Mouse (Mus musculus) megakaryocyte-erythroid progenitor cell, adult 5-6 weeks (primary cell): Measurements from ENCODE around the gene Cyfip1. TPM values are rescaled to one million over a fixed set of nuclear protein-coding genes. Genes with fewer than 3 reads are reported as not detected.
"Not testable (repeated sequence)": the region's sequence is repeated elsewhere in the genome, so short reads cannot be mapped to it uniquely, and the experiment has no call there.

Source experiments
- ATAC-seq: replicated peaks from 2 replicates; pipeline ENCODE4 v1.8.0; 2016; ENCODE audit warnings: mild to moderate bottlenecking, inconsistent platforms; ENCODE audit not compliant: severe bottlenecking, poor library complexity, low FRiP score, low TSS enrichment
- total RNA-seq, 2 experiments: library from RNA; stranded (forward) in 1 of 2; stranded (reverse) in 1 of 2; fragments of 200-1000, 215-1000 nt in 1 of 2; fragments of >200 nt in 1 of 2; fragmentation: Nextera tagmentation in 1 of 2; gene quantifications; 2 replicates each; pipeline ENCODE4 v1.2.3; 2014 to 2017

Gene Cyfip1
- total RNA-seq, 2 experiments from 2014 or later, result 20.4 to 21.4 TPM

DNA sequence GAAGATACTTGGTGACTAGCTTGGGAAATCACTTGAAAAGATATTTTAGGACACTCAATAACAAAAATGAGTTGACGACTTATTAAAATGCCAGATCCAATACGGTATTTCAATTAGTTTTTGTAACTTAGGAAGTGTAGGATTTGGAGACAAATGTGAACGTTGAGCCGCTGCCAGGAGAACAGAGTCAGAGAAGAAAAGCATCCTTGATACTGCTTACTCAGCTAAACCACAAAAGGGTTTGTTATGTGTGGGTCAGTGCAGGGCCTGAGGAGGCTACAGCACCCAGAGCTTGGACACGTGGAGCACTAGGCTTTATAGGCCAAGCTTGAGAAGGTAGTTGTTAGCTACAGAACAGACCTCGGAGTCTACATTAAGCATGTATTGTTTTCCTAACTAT lies 18.4 kb downstream of the Cyfip1 start:
- no peak for ATAC-seq

DNA sequence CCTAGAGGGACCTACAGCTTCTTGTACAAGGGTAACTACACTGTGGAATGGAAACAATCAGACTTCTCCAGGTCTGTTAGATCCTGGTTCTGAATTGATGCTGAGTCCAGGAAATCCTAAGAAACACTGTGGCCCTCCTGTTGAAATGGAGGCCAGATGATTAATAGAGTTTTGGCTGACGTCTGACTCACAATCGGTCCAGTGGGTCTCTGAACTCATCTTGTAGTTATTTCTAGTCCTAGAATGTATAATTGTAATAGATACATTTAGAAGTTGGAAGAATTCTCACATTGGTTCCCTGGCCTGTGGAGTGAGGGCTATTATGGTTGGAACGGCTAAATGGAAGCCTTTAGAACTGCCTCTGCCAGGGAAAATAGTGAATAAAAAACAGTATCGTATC lies 19.6 kb downstream of the Cyfip1 start:
- no peak for ATAC-seq

DNA sequence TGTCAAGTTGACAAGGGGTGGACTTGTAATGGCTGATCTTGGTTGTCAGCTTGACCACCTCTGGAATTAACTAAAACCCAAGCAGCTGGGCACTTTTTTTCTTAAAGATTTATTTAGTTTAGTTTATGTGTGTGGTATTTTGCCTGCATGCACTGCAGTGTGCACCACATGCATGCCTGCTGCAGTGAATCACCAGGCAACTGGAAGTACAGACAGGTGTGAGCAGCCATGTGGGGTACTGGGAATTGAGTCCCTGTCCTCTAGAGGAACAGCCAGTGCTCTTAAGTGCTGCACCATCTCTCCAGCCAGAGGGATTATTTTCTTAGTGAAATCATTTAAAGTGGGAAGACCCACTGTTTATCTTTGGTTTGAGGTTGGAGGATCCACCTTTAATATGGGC lies 23.5 kb downstream of the Cyfip1 start:
- ATAC-seq, result no peak

DNA sequence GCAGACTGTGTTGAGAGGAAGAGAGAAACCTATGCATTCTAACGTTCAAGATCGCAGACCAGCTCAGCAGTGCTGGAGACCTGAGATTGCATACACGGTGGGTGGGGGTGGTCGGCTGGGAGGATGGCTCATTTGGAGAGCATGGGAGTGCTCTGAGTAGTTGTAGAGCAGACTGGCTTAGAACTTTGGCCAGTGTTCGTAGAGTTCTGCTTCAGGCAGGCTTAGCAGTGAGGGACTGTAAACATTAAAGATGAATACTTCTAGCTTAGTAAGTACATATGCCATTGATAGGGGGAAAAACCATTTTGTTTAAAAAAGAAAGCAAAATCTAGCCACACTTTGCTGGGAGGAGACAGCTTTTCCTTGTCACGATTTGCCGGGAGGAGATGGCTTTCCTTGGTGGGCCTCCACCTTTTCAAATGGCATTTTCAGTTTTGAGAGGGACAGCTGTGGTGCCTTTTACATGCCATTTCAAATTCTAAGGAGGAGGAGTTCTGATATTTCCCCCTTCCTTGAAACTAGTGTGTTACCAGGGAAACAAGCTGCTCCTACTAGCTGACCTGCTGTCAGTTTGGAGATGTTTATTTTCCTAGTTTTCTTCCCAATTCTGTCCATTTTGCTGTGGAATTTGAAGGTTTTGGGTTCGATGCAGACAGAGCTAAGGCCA lies 24.3 kb downstream of the Cyfip1 start:
- no peak for ATAC-seq

DNA sequence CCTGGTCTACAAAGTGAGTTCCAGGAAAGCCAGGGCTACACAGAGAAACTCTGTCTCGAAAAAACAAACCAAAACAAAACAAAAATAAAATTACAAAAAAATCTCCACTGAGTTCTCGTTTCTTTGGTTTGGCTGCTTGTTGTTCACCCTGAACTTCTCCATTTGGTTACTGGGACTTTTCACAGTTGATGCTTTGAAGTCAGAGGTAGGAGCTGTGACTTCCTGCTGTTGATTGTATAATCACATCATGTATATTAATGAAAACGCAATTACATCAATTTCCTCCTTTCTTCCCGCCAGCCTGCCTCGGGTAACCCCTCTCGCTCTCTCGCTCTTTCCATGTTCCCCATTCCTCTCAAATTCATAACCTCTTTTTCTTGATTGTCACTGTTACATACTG lies 26.7 kb downstream of the Cyfip1 start:
- ATAC-seq, result no peak

DNA sequence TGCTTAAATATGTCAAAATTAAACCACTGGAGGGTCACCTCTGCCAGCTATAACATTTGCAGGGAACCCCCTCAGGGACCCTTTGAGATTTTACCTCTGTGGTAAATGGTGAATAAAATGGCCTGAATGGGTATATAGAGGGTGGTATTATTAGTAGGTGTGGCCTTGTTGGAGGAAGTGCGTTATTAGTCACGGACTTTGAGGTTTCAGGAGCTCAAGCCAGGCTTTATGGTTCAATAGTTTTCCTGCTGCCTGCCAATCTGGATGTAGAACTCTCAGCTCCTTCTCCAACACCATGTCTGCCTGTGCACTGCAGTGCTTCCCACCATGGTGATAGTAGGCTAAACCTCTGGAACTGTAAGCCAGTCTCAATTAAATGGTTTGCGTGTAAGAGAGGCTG lies 27.7 kb downstream of the Cyfip1 start:
- ATAC-seq, result no peak

DNA sequence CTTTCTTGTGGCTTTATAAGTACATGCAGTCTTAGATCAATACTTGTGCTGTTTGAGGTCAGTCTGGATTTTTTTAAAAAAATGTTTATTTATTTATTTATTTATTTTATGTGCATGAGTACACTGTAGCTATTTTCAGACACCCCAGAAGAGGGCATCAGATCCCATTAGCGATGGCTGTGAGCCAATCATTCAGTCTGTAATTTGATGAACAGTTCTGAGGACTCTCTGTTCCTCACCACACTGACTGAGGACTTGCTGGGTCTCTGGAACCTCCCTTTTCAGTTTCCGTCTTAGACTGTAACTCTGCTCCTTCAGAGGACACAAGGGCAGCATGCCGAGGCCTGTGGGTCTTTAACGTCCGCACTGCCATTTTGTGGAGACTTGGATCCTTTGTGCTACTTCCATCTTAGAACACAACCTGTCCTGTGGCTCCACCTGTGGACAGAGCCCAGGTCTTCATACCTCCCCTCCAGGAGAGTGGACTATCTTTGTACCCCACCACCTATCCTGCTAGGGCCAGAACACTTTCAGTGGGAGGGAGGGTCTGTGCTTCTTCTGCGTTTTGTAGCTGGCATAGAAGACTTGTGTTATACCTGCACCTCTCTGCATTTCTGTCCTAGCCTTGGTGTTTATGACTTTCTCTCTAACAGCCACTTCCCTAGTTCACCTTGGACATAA lies 28.9 kb downstream of the Cyfip1 start:
- 0 out of 2 replicates have a peak, but pooled peaks have one; percentile 10 for ATAC-seq

DNA sequence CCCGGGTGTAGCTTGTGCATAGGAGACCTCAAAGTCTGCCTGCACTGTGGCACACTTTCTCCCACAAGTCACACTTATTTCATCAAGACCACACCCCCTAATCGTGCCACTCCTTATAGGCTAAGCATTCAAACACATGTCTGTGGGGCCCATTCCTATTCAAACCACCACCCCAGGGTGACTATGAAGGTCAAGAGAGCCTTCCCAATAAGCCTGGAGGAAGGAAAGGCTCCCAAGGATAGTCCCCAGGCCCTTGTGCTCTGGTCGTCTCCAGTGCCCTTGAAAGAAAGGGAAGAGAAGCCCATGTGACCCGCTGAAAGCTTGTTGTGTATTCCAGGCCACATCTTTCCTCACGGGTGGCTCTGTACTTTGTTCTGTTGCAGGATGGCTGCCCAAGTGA lies 29.9 kb downstream of the Cyfip1 start:
- no peak for ATAC-seq

DNA sequence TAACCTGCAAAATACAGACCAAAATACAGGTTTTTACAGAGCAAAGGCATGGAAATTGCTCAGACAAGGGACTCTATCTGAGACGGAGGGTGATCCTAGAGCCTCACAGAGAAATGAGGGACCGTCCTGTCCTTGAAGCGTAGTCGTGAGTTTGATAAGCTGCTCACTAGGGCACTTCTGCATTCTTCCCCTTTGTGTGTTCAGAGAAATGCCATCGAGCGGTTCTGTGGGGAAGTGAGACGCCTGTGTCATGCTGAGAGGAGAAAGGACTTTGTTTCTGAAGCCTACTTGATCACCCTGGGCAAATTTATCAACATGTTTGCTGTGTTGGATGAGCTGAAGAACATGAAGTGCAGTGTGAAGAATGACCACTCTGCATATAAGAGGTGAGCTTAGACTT lies 33.2 kb downstream of the Cyfip1 start:
- ATAC-seq, result no peak

DNA sequence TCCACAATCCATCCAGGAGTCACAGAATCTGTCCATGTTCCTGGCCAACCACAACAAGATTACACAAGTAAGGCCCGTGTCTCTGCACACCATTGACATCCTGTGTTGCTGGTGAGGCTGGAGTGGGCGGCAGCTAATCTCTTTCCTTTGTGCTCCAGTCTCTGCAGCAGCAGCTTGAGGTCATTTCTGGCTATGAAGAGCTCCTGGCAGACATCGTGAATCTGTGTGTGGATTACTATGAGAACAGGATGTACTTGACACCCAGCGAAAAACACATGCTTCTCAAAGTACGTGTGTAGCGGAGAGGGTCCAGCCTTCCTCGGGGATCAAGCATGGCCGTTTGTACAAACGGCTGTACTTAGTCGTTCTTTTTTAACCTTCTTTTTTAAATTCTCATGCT lies 36.2 kb downstream of the Cyfip1 start:
- ATAC-seq, result no peak

DNA sequence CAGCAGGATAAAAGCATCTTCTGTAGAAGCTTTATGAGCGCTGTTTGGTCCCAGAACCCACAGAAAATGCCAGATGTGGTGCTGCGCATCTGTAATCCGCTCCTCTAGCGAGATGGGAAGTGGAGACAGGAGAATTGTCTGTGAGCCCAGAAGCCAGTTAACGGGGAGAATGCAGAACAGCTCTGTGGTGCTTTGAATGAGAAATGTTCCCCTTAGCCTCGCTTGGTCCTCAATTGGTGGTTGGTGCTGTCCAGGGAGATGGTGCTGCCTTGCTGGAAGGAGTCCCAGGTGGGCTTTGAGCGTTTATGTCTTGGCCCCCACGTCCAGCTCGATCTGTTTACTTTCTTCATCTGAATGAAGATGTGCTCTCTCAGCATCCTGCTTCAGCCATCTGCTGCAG lies 39.3 kb downstream of the Cyfip1 start:
- ATAC-seq, result no peak

DNA sequence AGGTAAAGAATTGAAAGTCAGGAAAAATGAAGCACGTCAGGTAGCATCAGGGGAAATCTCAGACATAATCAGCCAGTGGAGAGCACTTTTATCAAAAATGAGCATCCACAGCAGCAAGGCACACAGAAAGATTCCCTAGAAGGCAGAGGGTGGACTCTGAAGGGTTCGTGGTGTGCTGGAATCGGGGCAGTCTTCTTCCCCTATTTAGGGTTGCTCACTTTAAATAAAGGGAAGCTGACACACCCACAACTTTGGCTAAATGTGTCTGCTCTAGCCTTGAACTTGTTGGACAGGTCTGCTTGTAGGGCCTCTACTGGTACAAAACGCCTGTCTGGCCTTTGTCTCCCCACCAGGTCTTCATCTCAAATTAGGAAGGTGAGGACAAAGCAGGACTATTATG lies 47.1 kb downstream of the Cyfip1 start:
- no peak for ATAC-seq

DNA sequence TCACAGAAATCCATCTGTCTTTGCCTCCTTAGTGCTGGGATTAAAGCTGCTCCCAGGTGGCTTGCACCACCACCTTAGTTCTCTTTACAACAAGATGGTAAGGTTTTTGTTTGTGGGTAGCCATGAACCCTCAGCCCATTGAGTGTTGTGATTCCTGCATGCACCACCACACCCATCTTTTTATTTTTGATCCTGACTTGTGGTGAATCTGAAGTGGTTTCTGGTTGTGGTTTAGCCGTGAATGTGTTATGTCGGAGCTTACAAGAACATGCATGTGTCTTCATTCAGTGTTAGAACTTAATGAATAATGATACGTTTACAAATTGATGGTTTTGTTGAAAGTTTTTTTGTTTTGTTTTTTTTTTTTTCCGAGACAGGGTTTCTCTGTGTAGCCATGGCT lies 48.5 kb downstream of the Cyfip1 start:
- no peak for ATAC-seq

DNA sequence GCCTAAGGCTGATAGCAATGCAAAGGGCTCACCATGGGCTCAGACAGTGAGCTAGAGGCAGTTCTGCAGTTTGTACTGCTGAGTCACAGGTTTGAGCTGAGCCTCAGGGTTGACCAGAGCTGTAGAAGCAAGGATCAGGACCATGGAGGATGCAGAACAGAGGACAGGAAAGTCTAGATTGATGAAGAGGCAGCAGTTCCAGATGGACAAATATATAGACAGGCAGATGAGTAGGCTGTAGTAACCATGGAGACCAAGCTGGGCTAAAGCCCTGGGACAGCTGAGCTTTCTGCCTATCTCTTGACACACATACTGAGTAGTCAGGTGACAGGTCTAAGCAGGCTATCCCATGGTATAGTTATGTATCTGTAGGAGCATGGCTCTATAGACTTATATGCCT lies 49.2 kb downstream of the Cyfip1 start:
- no peak for ATAC-seq

DNA sequence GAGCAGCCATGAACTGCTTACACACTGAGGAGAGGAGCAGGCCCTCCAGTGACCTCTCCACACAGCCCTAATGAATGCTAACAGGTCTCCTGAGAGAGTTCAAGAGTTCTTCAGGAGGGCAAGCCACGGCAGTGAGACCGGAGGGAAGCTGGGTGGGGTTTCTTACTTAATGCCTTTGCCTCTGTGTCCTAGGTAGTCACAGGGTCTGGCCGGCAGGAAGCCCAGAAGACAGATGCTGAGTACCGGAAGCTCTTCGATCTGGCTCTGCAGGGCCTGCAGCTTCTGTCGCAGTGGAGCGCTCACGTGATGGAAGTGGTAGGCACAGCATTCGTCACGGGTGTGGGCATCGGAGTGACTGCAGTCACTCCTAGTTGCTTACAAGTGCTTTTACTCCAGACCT lies 50.3 kb downstream of the Cyfip1 start:
- ATAC-seq, result no peak

DNA sequence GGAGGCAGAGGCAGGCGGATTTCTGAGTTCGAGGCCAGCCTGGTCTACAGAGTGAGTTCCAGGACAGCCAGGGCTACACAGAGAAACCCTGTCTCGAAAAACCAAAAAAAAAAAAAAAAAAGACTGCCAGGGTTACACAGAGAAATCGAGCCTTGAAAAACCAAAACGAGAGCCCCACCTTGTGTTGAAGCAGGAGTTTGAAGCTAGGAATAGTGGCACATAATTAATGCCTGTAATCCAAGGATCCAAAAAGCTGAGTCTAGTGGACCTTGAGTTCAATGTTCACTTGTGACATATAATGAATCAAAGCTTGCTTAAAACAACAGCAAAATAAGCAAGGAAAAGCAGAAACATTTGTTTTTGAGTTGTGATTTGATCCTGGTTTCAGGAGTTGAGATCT lies 62.2 kb downstream of the Cyfip1 start:
- no peak for ATAC-seq

DNA sequence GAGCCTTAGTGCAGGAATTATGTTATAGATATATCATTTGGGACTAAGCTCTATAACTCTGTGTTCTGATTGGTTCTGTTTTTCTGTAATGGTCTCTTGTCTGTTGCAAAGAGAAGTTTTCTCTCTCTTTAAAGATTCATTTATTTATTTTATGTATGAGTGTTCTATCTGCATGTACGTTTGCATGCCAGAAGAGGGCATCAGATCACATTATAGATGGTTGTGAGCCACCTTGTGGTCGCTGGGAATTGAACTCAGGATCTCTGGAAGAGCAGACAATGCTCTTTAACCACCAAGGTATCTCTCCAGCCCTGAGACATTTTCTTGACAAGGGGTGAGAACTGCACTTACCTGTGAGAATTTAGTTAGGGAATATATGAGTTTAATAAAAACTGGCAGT lies 63.9 kb downstream of the Cyfip1 start:
- no peak for ATAC-seq

DNA sequence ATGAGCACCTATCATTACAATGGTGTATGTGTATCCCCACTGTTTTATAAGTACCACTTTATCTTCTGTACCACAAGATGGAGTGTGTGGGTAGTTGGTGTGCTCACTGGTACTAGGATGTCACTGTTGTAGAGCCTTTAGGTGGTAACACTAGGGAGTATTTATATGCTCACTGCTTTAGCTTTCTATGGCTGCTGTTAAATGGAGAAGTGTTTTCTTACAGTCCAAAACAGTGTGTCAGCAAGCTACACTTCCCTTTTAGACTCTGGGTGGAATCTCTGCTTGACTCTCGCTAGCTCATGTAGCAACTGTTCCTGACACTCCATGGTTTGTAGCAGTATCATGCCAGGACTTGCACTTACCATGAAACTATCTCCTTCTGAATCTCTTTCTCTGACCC lies 68.0 kb downstream of the Cyfip1 start:
- no peak for ATAC-seq

DNA sequence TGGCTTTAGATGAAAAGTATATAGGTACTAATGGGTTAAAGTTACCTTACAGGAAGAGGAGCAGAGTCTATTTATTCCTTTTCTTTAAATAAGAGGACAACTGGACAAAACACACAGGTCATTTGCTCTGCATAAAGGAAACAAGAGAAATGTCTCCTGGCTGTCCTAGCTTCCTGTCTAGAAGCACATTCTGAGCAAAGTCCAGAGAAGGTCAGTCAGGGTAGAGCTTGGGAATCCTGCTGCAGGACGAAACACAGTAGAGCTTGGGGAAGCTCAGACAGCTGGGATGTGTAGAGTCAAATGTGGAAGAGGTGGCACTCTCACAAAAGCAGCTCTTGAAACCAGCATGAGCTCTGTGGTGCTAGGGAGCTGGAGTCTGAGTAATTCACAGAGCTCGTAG lies 68.8 kb downstream of the Cyfip1 start:
- no peak for ATAC-seq

DNA sequence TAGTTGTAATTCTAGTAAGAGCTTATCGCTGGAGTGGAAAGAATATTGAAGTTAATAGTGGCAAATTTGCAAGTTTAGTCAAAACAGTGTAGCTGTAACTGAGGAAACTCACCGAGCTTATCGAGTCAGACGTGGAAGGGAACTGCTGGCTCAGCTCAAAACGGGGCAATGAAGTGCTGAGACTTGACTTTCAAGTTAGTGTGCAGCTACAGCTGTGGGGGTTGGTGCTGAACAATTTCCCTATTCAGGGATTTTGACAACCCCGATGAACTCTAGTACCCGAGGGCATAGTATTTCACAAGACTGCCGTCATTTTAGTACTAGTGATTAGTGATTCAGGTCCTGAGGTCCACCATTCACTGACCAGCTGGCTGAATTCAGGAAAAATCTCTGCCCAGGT lies 69.8 kb downstream of the Cyfip1 start:
- ATAC-seq, result no peak

DNA sequence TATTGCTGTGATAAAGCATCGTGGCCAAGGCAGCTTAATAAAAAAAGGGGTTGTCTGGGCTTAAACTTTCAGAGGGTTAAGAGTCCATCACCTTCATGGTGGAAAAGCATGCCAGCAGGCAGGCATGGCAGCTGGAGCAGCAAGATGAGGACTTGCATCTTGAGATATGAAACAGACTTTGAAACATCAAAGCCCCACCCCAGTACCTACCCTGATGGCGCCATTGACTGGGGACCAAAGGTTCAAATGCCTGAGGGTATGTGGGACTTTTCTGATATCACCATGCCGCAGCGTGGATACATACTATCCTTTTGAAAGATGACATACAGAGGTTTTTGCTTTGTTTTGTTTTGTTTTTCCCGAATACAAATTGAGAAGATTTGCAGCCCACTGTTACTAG lies 70.6 kb downstream of the Cyfip1 start:
- ATAC-seq, result no peak

DNA sequence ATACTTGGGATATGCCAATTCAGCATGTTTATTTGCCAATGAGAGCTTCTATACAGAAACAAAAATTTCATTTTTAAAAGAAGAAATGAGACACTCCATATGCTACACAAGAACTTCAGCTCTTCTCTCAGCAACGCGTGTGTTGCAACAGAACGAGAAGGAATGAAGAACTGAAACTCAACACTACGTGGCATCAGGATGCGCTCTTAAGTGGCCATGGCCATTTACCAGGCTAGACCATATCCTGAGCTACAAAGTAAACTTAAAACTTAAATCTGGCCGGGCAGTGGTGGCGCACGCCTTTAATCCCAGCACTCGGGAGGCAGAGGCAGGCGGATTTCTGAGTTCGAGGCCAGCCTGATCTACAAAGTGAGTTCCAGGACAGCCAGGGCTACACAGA lies 76.8 kb downstream of the Cyfip1 start:
- not testable (repeated sequence) for ATAC-seq
